Mouse (Mus musculus) C2C12 (cell line): Measurements from ENCODE around the gene Myo10. TPM values are rescaled to one million over a fixed set of nuclear protein-coding genes. Genes with fewer than 3 reads are reported as not detected.

Experiments used
- H3K27me3 ChIP-seq: one replicate; pipeline ENCODE4 v1.6.1; 2011; ENCODE audit not compliant: control insufficient read depth, insufficient read depth, insufficient read length
- H3K36me3 ChIP-seq: one replicate; pipeline ENCODE4 v1.6.1; 2011; ENCODE audit not compliant: control insufficient read depth, insufficient read depth
- H3K4me3 ChIP-seq: one replicate; pipeline ENCODE4 v1.5.1; 2011; ENCODE audit warnings: mild to moderate bottlenecking, control low read depth; ENCODE audit not compliant: poor library complexity, insufficient read depth, severe bottlenecking
- H3K79me2 ChIP-seq: one replicate; pipeline ENCODE4 v1.6.1; 2011; ENCODE audit not compliant: control insufficient read depth, insufficient read depth
- H3K79me3 ChIP-seq: one replicate; pipeline ENCODE4 v1.6.1; 2011; ENCODE audit warnings: low read depth, control low read depth
- H3ac ChIP-seq: one replicate; pipeline ENCODE3; 2011; ENCODE audit warnings: low read depth; ENCODE audit not compliant: control insufficient read depth, insufficient read length
- CEBPB ChIP-seq: IDR thresholded peaks from one replicate; pipeline ENCODE4 v1.6.1; 2011; ENCODE audit warnings: low read depth, mild to moderate bottlenecking, control low read depth, moderate library complexity
- CTCF ChIP-seq: IDR thresholded peaks from one replicate; pipeline ENCODE4 v1.5.1; 2011; ENCODE audit not compliant: control insufficient read depth, insufficient read depth, insufficient read length
- FOSL1 ChIP-seq: IDR thresholded peaks from one replicate; pipeline ENCODE4 v1.8.0; 2011; ENCODE audit warnings: mild to moderate bottlenecking, low read length; ENCODE audit not compliant: poor library complexity, insufficient read depth, severe bottlenecking
- MAX ChIP-seq: IDR thresholded peaks from one replicate; pipeline ENCODE4 v1.6.1; 2011; ENCODE audit warnings: mild to moderate bottlenecking, control low read depth
- MYOD1 ChIP-seq: IDR thresholded peaks from one replicate; pipeline ENCODE4 v1.6.1; 2011; ENCODE audit warnings: low read depth; ENCODE audit not compliant: control insufficient read depth, insufficient read length
- MYOG ChIP-seq: IDR thresholded peaks from one replicate; pipeline ENCODE4 v1.6.1; 2011; ENCODE audit not compliant: control insufficient read depth, insufficient read length; ENCODE audit errors: extremely low read depth
- USF1 ChIP-seq: IDR thresholded peaks from one replicate; pipeline ENCODE4 v1.6.1; 2011; ENCODE audit warnings: low read depth, mild to moderate bottlenecking, control low read depth, moderate library complexity
- polyA plus RNA-seq: library from polyadenylated mRNA; unstranded; fragments of >200 nt; fragmentation: generic; extraction: Trizol; gene quantifications from one replicate; pipeline ENCODE4 v1.2.1, GENCODE M21; 2012; ENCODE audit warnings: missing spikeins

The Myo10 gene
- polyA plus RNA-seq, 1 experiment, result 89.8 TPM

DNA sequence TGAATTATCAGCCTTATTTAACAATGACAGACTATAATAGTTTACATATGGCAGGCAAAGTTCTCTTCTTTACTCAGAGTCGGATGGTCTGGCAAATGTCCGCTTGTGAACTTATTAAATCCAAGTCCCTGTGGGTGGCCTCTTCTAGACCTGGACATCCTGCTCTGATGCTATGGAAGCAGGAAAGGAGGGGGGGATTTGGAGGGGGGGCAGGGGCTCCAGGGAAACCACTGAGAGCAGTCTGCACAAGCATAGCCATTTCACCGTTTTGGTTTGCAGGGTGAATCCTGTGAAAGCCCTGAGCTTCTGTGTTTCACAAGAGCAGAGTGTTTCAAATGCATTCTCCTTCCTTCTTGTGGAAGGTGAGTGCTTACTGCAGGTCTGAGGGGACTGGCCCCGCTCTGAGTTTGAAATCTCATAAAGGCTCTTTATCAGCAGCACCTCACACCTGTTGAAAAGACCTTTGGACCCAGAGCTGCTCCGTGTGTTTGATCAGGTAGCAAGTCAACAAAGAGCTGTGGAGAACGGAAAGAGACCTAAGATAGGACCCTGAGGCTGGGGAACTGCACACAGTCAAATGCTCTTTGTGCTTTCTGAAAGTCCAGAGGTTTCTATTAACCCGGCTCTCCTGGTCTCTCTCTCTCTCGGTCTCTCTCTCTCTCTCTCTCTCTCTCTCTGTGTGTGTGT, 40.7 kb downstream of the Myo10 start:
- Histone ChIP-seq H3ac (no peak overlapping the region), H3K4me3 (no peak overlapping the region), H3K79me3 (peaks cover 96% of the 10 kb centered on the region), H3K79me2 (peaks cover 100% of the 10 kb centered on the region), H3K36me3 (peaks cover 38% of the 10 kb centered on the region), H3K27me3 (no peaks in the 10 kb centered on the region)
- TF ChIP-seq CEBPB, result no peak
- TF ChIP-seq CTCF, result no peak
- TF ChIP-seq MAX, result no peak
- no peak for TF ChIP-seq USF1
- no peak for TF ChIP-seq MYOG
- no peak for TF ChIP-seq FOSL1
- no peak for TF ChIP-seq MYOD1

DNA sequence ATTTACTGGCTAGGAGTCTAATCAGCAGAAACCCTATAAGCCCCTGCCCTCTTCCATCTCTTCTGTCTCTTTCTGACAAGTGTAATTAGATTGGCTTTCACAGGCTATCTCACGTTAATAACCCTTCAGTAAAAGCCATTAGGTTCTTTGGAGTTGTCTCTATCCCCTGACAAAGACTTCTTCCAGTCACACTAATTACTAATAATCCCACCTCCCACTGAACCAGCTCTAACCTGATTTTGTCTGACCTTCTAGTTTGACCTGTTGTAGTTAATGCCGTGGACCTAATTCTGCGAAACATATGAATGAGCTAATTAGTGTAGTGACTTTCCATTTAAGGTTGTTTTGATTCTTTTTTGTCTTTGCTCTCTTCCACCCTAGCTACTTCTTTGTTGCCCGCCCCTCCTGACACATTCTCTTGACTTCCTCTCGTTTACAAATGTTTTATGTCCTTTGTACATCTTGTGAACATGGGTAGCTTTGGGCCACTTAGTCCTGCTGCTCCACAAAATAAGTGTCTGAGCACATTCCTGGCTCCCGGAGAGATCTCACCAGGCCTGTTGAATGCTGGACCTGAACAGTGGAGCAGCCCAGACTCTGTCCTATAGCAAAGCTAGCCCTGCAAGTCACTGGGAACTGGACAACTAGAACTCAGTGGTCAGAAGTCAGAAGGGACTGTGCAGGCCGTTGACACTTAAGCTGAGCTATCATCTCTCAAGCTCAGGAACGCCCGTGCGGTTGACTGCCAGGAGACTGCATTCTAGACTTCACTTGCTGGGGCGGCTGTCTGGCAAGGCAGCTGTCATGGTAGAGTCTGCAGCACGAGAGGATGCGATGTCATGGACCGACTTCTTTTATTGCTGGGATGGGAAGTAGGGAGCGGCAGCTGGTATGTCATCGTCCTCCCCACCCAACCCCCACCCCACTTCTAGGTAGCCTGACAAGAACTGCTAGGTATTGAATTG, 47.2 kb downstream of the Myo10 start:
- TF ChIP-seq MAX (no peak), MYOD1 (peak; percentile 28), MYOG (no peak)
- Histone ChIP-seq H3K4me3 (no peak overlapping the region), H3K27me3 (no peaks in the 10 kb centered on the region), H3K79me2 (peaks cover 100% of the 10 kb centered on the region), H3K79me3 (peaks cover 93% of the 10 kb centered on the region), H3ac (no peak overlapping the region), H3K36me3 (peaks cover 77% of the 10 kb centered on the region)

DNA sequence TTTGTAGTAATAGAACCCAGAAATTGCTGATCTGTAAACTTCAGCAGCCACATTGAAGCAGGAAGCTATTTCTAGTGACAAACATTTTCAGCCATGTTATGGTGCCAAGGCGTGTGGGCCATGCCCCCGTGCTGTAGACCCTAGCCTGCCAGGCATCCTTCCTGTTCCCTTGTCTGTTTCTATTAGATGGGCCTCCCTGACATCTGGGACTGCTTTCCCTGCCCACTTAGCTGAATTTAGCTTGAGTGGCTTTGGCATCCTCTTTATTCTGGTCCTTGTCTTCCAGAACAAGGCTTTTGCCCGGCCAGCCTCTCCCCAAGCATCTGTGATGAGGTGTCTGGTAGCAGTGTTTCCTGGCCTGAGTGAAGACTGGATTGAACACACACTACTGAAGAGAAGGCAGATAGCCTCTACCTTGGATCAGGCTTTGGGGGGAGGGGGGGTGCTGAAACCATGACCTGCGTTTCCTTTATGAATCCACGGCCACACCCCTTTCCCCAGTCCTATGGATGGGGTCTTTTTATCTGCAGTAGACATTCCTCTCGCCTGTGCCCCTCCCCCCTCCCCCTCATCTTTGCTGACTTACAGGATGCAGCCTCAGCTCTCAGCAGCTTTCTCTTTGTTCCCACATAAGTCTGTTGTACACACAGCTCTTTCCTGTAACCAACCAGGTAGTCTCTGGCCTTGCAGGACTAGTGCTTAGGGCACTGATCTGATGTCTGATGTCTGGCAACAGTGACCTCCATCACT, 51.1 kb downstream of the Myo10 start:
- H3ac ChIP-seq, result no peak overlapping the region
- no peaks in the 10 kb centered on the region for H3K27me3 ChIP-seq
- TF ChIP-seq MAX (no peak), CEBPB (no peak), MYOG (no peak), MYOD1 (no peak), CTCF (no peak), USF1 (no peak), FOSL1 (no peak)
- peaks cover 100% of the 10 kb centered on the region for H3K79me2 ChIP-seq
- peaks cover 72% of the 10 kb centered on the region for H3K36me3 ChIP-seq
- peaks cover 96% of the 10 kb centered on the region for H3K79me3 ChIP-seq
- no peak overlapping the region for H3K4me3 ChIP-seq

DNA sequence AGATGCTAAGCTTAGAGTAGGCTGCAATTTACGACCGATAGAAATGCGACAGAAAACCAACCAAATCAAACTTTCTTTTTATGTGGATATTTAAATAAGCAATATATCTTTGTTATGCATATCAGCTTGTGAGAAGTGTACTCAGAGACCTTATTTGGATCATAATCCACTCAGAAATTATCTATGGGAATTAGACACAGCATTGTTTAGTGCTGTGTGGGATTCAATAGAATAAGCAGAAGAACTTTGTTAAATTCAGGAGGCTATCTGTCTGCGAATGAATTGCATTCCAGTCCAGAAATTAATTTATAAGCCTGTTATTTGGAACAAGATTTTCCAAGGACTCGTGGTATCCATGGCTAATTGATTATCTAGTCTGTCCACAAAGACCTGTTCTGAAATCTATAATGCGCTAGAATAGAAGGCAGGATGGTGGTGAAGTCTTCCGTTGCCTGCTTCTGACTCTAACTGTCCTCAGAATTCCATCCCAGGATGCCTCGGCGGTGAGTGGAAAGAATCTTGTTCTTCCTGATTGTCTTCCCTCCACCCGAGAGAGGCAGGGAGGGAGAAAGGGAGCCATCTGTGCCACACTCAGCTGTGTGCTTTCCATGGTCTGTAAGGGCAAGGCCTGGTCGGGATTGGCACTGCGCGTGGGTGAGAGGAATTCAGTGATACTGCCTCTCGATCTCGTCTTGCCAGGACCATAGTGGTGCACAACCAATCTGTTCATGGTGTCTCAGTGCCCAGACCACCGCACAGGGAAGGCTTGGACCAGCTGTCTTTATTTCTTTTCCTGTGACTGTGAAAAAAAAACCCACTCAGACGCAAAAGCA, 52.0 kb downstream of the Myo10 start:
- TF ChIP-seq CTCF (no peak), MAX (no peak), MYOG (no peak), MYOD1 (no peak), FOSL1 (no peak), USF1 (no peak), CEBPB (no peak)

GRCm38 (mm10) chr15:25674932-25675250, 52.6 kb downstream of the Myo10 start:
- Histone ChIP-seq H3K4me3 (no peak overlapping the region), H3K79me2 (peaks cover 100% of the 10 kb centered on the region), H3ac (no peak overlapping the region), H3K27me3 (no peaks in the 10 kb centered on the region), H3K79me3 (peaks cover 97% of the 10 kb centered on the region), H3K36me3 (peaks cover 64% of the 10 kb centered on the region)
- TF ChIP-seq CTCF (no peak), MYOD1 (no peak), MYOG (no peak), CEBPB (no peak), MAX (no peak), USF1 (no peak), FOSL1 (no peak)

More for the DNA sequence above, 52.0 kb downstream of the Myo10 start:
- H3K4me3 ChIP-seq, result no peak overlapping the region
- no peaks in the 10 kb centered on the region for H3K27me3 ChIP-seq
- H3K79me2 ChIP-seq, result peaks cover 100% of the 10 kb centered on the region
- H3ac ChIP-seq, result no peak overlapping the region
- H3K79me3 ChIP-seq, result peaks cover 97% of the 10 kb centered on the region
- peaks cover 70% of the 10 kb centered on the region for H3K36me3 ChIP-seq
